Mouse (Mus musculus): Measurements from ENCODE around the gene Nek6.

The Nek6 gene

DNA sequence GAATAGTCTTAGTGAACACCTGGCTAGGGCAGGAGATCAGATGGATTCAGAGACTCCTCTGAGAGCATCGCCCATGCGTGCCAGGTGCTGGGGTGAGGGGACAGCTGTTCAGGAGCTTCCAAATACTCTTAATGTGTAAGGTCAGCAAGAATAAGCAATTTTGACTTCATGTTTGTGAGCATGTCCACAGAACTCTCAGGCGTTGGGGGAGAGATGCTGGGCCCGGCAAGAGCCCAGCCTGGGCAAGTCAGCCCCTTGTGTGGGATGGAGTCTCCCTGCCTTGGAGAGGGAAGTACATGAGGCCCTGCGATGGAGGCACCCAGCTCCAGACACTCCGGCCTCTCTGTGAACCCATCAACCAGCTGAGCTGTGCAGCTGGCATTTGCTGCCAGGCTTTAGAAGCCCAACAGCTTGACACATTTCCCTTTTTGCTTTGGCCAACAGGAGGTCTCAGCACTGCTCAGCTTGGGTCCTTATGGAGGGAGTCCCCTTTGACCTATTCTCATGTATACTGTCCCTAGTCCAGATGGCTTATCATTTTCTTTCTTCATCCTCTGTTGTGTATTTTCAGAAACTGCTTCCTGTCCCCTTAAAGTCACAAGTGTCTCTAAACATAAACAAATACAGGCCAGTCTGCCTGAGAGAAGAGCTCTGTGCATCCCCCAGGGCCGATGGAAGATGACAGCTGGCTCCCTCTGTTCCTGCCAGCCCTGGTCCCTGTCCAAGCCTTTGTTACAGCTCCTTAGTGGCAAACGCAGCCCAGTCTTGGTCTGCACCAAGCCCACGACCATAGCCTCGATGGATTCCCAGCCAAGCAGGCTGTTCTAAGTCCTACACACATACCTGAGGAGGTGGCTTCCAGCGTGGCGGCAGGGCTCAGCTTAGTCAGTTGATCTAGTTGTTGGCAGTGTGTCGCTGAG is 67.4 kb downstream of the Nek6 start:
- DNase-seq (ENCODE audit: low read depth in 2 of 2, low spot score in 2 of 2), result no peak

DNA sequence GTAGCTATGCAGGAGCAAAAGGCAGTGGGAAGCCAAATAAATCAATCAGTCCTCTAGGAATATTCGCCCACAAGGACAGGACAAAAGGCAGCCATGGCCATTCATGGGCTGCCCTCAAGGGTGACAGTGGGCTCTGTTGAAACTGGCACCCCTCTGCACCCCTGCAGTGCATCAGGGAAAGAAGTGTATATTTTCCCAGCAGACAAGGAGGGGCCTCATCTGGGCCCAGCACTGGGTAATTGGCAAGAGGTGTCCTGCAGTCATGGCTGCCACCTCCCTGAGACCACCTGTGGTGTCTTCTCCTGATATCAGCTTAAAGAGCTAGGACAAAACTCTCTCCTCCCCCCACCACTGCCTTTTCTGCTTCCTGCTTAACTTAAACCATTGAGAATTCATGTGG is 68.1 kb downstream of the Nek6 start:
- no peak for DNase-seq (ENCODE audit: low read depth in 2 of 2, low spot score in 2 of 2)

GRCm38 (mm10) chr2:38583982-38584381 is 72.5 kb downstream of the Nek6 start:
- no peak for DNase-seq (ENCODE audit: low read depth in 2 of 2, low spot score in 2 of 2)

DNA sequence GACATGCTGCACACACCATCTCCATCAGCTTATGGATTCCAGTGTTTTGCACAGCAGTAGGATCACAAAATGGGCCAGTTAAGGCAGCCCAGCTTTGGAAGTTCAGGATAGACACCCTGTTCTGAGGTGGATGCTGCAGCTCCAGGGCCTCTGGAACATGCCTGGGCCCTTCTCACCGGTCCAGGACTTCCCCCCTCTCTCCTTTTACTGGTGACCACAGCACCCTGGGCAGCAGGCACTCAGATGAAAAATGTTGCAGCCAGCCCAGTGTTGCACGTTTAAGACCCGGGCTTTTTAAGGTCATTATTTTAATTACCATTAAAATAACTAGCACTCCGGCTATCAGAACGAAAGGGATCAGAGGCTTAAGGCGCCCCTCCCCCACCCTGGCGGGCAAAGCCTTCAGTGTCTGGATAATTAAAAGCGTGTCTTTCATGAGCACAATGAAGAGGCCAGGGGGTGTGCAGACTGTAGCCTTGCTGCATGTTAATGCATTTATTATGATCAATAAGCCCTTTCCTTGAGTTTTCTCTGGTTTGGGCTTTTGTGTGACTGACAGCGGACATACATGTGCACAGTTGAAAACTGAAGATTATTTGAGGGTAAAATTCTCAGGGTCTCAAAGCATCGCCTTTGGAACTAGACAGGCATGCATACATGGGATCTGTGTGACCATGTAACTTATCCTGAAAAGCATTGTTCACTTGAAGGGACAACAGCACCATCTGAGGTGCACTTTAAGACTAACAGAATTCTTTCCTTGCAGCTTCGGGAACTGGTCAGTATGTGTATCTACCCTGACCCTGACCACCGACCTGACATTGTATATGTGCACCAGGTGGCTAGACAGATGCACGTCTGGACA is 73.3 kb downstream of the Nek6 start:
- no peak for DNase-seq (ENCODE audit: low read depth in 2 of 2, low spot score in 2 of 2)

DNA sequence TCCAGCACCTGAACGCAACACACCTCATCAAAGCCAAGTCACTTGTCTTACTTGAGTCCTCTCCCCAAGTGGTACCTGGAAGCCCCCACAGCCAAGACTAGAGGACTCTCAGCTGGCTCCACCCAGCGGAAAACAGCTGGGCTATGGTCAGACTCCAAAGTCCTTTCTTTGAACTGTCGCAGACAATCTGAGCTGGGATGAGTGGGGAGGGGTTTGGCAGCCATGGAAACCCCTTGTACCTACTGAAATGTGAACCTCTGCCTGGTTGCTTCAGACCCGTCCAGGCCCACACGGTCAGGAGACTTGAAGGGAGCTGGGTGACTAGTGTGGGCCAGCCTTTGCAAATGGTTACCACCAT is 73.9 kb downstream of the Nek6 start:
- DNase-seq (ENCODE audit: low read depth in 2 of 2, low spot score in 2 of 2), result no peak

GRCm38 (mm10) chr2:38586733-38587132 is 75.3 kb downstream of the Nek6 start:
- DNase-seq (ENCODE audit: low read depth in 2 of 2, low spot score in 2 of 2), result no peak

- no peak for DNase-seq (ENCODE audit: low read depth in 2 of 2, low spot score in 2 of 2)
Observed at GRCm38 (mm10) chr2:38591751-38592459, 80.5 kb downstream of the Nek6 start.

- DNase-seq (ENCODE audit: low read depth in 2 of 2, low spot score in 2 of 2), result no peak
Observed at GRCm38 (mm10) chr2:38594874-38595273, 83.4 kb downstream of the Nek6 start.

DNA sequence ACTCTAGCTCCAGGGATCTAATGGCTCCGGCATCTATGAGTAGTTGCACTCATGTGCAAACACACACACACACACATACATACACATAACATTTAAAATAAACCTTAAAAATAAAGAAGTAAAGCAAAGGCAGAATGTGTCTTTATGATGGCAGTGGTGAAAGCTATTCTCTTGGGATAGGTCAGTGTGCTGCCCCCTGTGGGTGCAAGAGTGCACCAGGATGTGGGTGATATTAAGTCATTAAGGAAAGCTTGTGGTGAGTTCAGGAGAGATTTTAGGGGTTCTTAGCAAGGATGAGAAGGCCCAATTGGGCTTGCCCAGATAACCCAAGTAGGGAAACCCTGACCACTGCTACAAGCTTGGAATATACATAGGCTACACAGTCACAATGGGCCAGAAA is 86.5 kb downstream of the Nek6 start:
- DNase-seq (ENCODE audit: low read depth in 2 of 2, low spot score in 2 of 2), result no peak

DNA sequence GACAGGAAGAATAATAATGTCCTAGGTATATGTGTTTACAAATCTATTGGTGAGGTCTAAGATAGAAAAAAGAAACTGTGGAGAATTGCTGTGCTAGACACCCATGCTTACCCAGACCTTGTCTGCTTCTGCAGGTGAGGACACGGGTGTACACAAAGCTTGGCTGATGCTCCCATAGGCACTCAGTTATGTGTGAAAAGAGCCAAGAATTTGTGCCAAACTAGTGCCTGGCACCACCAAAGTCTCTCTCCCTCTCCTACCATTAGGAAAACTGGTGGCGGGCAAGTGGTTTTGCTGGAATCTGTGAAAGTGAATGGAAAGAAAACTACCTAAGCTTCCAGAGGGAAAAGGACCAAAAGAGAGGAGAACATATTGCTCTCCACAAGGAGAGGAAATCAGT is 87.0 kb downstream of the Nek6 start:
- DNase-seq (ENCODE audit: low read depth in 2 of 2, low spot score in 2 of 2), result no peak

DNA sequence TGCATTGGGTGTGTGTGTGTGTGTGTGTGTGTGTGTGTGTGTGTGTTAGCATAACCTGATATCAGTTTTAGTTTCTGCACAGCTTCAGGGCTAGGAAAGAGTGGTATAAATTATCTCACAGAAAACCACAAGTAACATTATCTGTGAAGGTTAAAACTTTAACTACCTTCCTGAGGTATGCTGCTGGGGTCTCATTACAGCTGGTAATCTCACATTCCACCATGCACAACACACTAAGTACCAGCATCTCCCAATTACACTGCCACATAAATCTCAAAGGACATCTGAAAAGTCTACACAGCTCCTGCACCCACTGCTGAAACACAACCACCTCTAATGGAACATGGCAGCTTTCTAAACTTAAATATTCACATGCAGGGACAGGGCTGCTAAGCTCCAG is 89.4 kb downstream of the Nek6 start:
- DNase-seq (ENCODE audit: low read depth in 2 of 2, low spot score in 2 of 2), result no peak

DNA sequence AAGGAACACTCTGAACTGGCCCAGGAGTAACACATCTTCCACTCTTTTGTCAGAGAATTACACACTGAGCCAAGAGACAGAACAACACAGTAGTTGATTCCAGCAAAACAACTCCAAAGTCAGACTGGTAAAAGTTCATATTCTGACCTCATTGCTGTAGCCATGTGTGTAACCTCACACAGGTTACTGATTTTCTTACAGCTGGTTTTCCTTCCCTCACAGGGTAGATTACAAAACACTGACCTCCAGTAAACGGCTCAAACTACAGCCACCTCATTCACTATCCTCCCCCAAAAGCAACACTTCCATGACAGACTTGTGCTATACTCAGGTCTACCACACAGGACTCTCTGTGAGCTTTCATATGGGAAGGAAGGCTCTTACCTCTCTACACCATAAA is 96.3 kb downstream of the Nek6 start:
- no peak for DNase-seq (ENCODE audit: low read depth in 2 of 2, low spot score in 2 of 2)

GRCm38 (mm10) chr2:38608831-38609309 is 97.4 kb downstream of the Nek6 start:
- no peak for DNase-seq (ENCODE audit: low read depth in 2 of 2, low spot score in 2 of 2)

GRCm38 (mm10) chr2:38609310-38609709 is 97.9 kb downstream of the Nek6 start:
- no peak for DNase-seq (ENCODE audit: low read depth in 2 of 2, low spot score in 2 of 2)

- DNase-seq (ENCODE audit: low read depth in 2 of 2, low spot score in 2 of 2), result no peak
Observed at GRCm38 (mm10) chr2:38610161-38610560, 98.7 kb downstream of the Nek6 start.

GRCm38 (mm10) chr2:38612596-38612995 is 101.2 kb downstream of the Nek6 start:
- no peak for DNase-seq (ENCODE audit: low read depth in 2 of 2, low spot score in 2 of 2)

GRCm38 (mm10) chr2:38613576-38613975 is 102.1 kb downstream of the Nek6 start:
- no peak for DNase-seq (ENCODE audit: low read depth in 2 of 2, low spot score in 2 of 2)

GRCm38 (mm10) chr2:38614437-38614836 is 103.0 kb downstream of the Nek6 start:
- no peak for DNase-seq (ENCODE audit: low read depth in 2 of 2, low spot score in 2 of 2)

DNA sequence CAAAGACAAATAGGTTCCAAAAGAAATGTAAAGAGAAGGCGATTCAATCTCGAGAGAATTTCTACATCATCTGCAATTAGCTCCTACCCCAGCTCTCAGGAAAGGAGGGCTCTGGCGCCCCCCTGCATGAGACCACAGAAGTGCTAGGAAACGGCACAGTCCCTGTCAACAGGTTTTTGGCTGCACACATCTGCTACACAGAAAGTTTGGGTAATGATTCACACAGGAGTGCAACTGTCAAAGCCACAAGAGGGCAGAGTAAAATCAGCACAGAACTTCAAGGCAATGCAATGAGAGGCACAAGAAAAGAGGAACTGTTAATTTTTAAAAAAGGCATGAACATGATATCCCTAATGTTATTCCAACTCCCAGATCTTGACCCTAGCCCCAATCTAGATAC is 104.6 kb downstream of the Nek6 start:
- no peak for DNase-seq (ENCODE audit: low read depth in 2 of 2, low spot score in 2 of 2)

GRCm38 (mm10) chr2:38616956-38617872 is 105.8 kb downstream of the Nek6 start:
- DNase-seq (ENCODE audit: low read depth in 2 of 2, low spot score in 2 of 2), result no peak

All from CD8-positive naive resting alpha-beta T cell, adult 2 months (primary cell).